Mouse (Mus musculus) lung, postnatal 0 days (tissue): ENCODE measurements around the gene Trmt1l.

Experiments
- CTCF ChIP-seq: IDR thresholded peaks from 2 replicates; pipeline ENCODE4 v1.5.1; 2016; ENCODE audit warnings: antibody characterized with exemption, mild to moderate bottlenecking
- EP300 ChIP-seq: IDR thresholded peaks from 2 replicates; pipeline ENCODE4 v1.6.1; 2016; ENCODE audit warnings: antibody characterized with exemption, mild to moderate bottlenecking, control low read depth

DNA sequence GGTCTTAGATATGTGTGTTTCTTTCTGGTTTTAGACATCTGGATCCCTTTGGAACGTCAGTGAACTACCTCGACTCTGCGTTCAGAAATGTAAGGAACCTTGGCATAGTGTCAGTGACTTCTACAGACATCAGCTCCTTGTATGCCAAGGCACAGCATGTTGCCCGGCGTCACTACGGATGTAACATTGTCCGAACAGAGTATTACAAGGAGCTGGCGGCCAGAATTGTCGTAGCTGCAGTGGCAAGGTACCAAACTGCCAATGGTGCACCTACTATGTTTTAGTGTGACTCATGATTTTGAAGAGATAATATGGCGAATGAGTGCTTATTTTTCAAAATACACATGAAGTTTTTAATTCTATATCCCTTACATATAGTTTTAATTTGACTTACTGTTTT is 21.5 kb downstream of the Trmt1l start:
- TF ChIP-seq CTCF (no peak), EP300 (no peak)
